Mouse (Mus musculus): ENCODE data around the gene Pou6f2. TPM values are rescaled to one million over a fixed set of nuclear protein-coding genes. Genes with fewer than 3 reads are reported as not detected.

The Pou6f2 gene
- polyA plus RNA-seq, 1 experiment from 2014 or later, result 19.8 TPM

DNA sequence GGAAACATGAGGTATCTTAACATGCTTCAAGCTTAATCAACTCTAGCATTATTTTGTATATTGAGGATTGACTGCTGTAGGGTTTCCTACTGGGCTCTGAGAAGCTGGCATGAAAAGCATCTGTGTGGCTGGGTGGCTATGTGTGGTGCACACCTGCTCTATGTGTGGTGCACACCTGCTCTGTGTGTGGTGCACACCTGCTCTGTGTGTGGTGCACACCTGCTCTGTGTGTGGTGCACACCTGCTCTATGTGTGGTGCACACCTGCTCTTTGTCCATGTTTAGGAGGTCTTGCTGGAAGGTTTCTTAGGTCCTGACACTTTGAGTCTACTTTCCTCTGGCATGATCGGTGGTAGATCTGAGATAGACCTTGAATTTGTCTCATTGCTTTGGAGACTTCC, 233.3 kb downstream of the Pou6f2 start:
- Histone ChIP-seq H3K36me3 (ENCODE audit: control insufficient read depth, insufficient read depth, low read length) (no peaks in the 10 kb centered on the region), H3K9ac (ENCODE audit: low read depth, low read length) (no peak overlapping the region), H3K4me1 (ENCODE audit: control insufficient read depth, insufficient read depth, low read length) (no peaks in the 10 kb centered on the region), H3K27me3 (ENCODE audit: control insufficient read depth, insufficient read depth, low read depth, low read length) (no peaks in the 10 kb centered on the region), H3K4me2 (ENCODE audit: low read length) (no peak overlapping the region), H3K27ac (ENCODE audit: low read length) (no peak overlapping the region), H3K9me3 (replicated peaks; ENCODE audit: control insufficient read depth, low read length, poor library complexity, severe bottlenecking) (no peaks in the 10 kb centered on the region), H3K4me3 (ENCODE audit: low read depth, low read length) (no peak overlapping the region)
- ATAC-seq, result no peak
- 100% methylated on average over 1 of the region's 1 CpGs for WGBS

DNA sequence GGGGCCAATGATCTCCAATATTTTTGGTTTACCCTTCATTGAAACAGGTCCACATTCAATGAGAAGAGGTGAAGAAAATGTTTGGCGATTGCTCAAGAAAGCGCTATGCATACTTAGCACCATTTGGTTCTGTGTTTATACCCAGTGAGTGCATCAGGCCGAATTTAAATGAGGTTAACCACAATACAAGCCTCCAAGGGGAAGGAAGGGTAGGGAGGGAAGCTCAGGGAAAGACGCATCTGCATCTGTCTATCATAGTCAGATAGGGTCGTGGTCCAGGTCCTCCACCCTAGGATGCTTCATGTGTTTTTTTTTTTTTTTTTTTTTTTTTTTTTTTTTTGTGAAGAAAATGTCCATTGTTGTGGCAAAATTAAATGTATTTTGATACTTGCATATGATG, 236.9 kb downstream of the Pou6f2 start:
- Histone ChIP-seq H3K27ac (ENCODE audit: low read length) (no peak overlapping the region), H3K4me3 (ENCODE audit: low read depth, low read length) (no peak overlapping the region), H3K4me2 (ENCODE audit: low read length) (no peak overlapping the region), H3K9ac (ENCODE audit: low read depth, low read length) (no peak overlapping the region), H3K27me3 (ENCODE audit: control insufficient read depth, insufficient read depth, low read depth, low read length) (no peaks in the 10 kb centered on the region), H3K4me1 (ENCODE audit: control insufficient read depth, insufficient read depth, low read length) (no peaks in the 10 kb centered on the region), H3K36me3 (ENCODE audit: control insufficient read depth, insufficient read depth, low read length) (no peaks in the 10 kb centered on the region), H3K9me3 (replicated peaks; ENCODE audit: control insufficient read depth, low read length, poor library complexity, severe bottlenecking) (no peaks in the 10 kb centered on the region)
- ATAC-seq, result no peak
- 69% methylated on average over 5 of the region's 5 CpGs for WGBS

DNA sequence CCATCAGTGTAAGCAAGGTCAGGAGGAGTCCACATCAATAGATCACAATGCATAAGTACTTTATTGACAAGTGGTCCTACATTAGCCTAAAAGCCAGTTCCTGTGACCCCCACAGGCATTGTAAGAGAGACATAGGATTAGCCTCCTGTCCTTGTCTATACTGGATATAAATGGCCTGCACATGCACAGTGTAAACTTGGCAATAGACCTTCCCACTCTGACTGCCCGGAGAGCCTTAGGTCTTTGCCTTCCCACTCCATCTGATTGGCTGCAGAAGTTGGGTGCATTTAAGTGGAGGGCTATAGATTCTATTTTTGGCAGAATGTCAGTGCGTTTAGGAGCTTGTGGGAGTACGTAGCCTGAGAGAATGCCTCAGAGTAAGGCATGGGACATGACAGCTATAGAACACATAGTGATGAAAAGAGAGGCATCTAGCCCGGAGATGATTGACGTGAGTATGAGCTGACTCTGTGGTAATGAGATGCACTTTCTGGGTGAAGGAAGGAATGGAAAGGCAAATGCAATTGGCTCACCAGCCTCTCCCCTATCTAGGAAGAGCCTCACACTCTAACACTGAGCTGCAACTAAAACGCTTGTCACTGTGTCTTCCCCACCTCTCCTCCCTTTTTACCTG, 243.4 kb downstream of the Pou6f2 start:
- peak; percentile 62 for ATAC-seq

DNA sequence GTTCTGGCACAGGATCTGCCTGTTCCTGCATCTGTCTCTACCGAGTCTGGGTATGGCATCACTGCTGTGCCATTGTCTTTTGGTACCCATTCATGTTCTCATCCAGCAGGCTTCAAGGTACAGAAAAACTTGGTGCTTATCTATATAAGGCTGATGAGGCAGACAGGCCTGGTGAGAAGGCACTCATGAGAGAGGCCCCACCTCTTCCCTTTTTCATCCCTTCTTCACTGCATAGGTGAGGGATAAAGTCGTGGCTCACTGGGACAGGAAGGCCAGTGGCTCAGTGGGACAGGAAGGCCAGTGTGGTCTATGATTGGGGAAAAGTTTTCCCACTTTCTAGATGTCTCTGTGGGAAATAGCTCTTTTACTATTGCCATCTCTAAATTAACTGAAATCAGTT, 263.8 kb downstream of the Pou6f2 start:
- Histone ChIP-seq H3K9ac (ENCODE audit: low read depth, low read length) (no peak overlapping the region), H3K27ac (ENCODE audit: low read length) (no peak overlapping the region), H3K4me1 (ENCODE audit: control insufficient read depth, insufficient read depth, low read length) (peaks cover 10% of the 10 kb centered on the region; the same call in 1 of the 2 replicates), H3K36me3 (ENCODE audit: control insufficient read depth, insufficient read depth, low read length) (no peaks in the 10 kb centered on the region), H3K27me3 (ENCODE audit: control insufficient read depth, insufficient read depth, low read depth, low read length) (no peaks in the 10 kb centered on the region), H3K4me3 (ENCODE audit: low read depth, low read length) (no peak overlapping the region), H3K4me2 (ENCODE audit: low read length) (no peak overlapping the region), H3K9me3 (replicated peaks; ENCODE audit: control insufficient read depth, low read length, poor library complexity, severe bottlenecking) (no peaks in the 10 kb centered on the region)
- 73% methylated on average over 2 of the region's 2 CpGs for WGBS
- no peak for ATAC-seq

More for the DNA sequence above, 243.4 kb downstream of the Pou6f2 start:
- Histone ChIP-seq H3K4me2 (ENCODE audit: low read length) (no peak overlapping the region), H3K4me3 (ENCODE audit: low read depth, low read length) (no peak overlapping the region), H3K9ac (ENCODE audit: low read depth, low read length) (no peak overlapping the region), H3K4me1 (ENCODE audit: control insufficient read depth, insufficient read depth, low read length) (no peaks in the 10 kb centered on the region), H3K9me3 (replicated peaks; ENCODE audit: control insufficient read depth, low read length, poor library complexity, severe bottlenecking) (no peaks in the 10 kb centered on the region), H3K27me3 (ENCODE audit: control insufficient read depth, insufficient read depth, low read depth, low read length) (no peaks in the 10 kb centered on the region), H3K27ac (ENCODE audit: low read length) (no peak overlapping the region), H3K36me3 (ENCODE audit: control insufficient read depth, insufficient read depth, low read length) (no peaks in the 10 kb centered on the region)
- 83% methylated on average over 6 of the region's 6 CpGs for WGBS

DNA sequence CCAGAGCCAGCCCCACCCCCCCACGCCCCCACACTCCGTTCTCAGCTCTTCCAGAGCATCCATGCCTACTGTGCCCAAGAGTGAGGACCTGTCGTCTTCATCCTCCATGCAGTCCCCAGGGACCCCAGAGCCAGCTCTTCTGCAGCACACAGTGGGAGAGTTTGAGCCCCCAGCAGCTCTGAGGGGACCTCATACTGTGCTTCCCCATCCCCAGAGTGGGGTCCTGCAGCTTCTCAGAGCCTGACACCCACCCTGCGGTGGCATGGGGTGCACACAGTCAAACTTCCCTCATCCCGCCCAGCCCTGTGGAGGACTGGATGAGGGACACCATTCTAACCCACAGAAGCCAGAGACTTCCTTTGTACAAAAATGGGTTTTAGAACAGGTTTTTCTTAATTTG, 264.3 kb downstream of the Pou6f2 start:
- Histone ChIP-seq H3K27me3 (ENCODE audit: control insufficient read depth, insufficient read depth, low read depth, low read length) (no peaks in the 10 kb centered on the region), H3K4me1 (ENCODE audit: control insufficient read depth, insufficient read depth, low read length) (peaks cover 10% of the 10 kb centered on the region; the same call in 1 of the 2 replicates), H3K9ac (ENCODE audit: low read depth, low read length) (no peak overlapping the region), H3K4me2 (ENCODE audit: low read length) (no peak overlapping the region), H3K27ac (ENCODE audit: low read length) (no peak overlapping the region), H3K36me3 (ENCODE audit: control insufficient read depth, insufficient read depth, low read length) (no peaks in the 10 kb centered on the region), H3K9me3 (replicated peaks; ENCODE audit: control insufficient read depth, low read length, poor library complexity, severe bottlenecking) (no peaks in the 10 kb centered on the region), H3K4me3 (ENCODE audit: low read depth, low read length) (no peak overlapping the region)
- WGBS, result 59% methylated on average over 5 of the region's 5 CpGs
- ATAC-seq, result 0 out of 2 replicates have a peak, but pooled peaks have one; percentile 33

DNA sequence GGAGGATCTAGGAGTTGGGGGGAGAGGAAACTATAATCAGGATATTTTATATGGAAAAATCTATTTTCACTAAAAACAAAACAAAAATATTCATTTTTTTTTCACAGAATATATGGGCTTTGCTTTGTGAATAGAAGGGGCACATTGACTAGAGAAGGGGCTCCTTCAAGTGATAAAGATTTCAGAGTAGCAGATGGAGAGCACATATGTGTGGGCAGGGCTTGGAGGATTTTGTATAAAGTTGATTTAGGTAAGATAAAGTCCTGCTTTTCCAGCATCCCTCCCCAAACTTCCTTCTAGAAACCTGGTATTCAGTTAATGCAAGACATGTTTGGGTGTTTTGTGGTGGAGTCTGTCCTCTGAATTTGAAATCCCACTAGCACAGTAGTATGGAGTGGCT, 266.2 kb downstream of the Pou6f2 start:
- Histone ChIP-seq H3K4me1 (ENCODE audit: control insufficient read depth, insufficient read depth, low read length) (peaks cover 13% of the 10 kb centered on the region), H3K27ac (ENCODE audit: low read length) (no peak overlapping the region), H3K36me3 (ENCODE audit: control insufficient read depth, insufficient read depth, low read length) (no peaks in the 10 kb centered on the region), H3K27me3 (ENCODE audit: control insufficient read depth, insufficient read depth, low read depth, low read length) (no peaks in the 10 kb centered on the region), H3K9me3 (replicated peaks; ENCODE audit: control insufficient read depth, low read length, poor library complexity, severe bottlenecking) (no peaks in the 10 kb centered on the region), H3K4me2 (ENCODE audit: low read length) (no peak overlapping the region), H3K9ac (ENCODE audit: low read depth, low read length) (no peak overlapping the region), H3K4me3 (ENCODE audit: low read depth, low read length) (no peak overlapping the region)
- ATAC-seq, result no peak

DNA sequence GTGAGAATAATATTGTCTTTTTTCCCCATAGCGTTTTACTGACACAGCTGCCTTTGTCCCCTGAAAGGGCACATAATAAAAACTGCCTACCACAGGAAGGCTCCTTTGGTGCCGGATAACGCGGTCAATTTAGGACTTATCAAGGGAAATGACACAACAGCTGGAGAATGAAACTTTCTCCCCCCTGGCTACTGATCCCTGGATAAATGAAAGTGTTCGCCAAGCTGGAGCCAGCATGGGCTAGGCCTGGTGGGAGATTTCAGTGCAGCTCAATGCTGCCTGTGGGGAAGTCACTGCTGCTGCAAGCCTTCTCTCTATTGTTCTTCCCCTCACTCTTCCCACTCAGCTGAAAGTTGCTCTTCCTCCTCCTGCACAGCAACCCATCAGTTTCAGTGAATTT, 267.8 kb downstream of the Pou6f2 start:
- Histone ChIP-seq H3K4me1 (ENCODE audit: control insufficient read depth, insufficient read depth, low read length) (peaks cover 13% of the 10 kb centered on the region), H3K27me3 (ENCODE audit: control insufficient read depth, insufficient read depth, low read depth, low read length) (no peaks in the 10 kb centered on the region), H3K4me2 (ENCODE audit: low read length) (no peak overlapping the region), H3K9ac (ENCODE audit: low read depth, low read length) (no peak overlapping the region), H3K4me3 (ENCODE audit: low read depth, low read length) (no peak overlapping the region), H3K27ac (ENCODE audit: low read length) (no peak overlapping the region), H3K36me3 (ENCODE audit: control insufficient read depth, insufficient read depth, low read length) (no peaks in the 10 kb centered on the region), H3K9me3 (replicated peaks; ENCODE audit: control insufficient read depth, low read length, poor library complexity, severe bottlenecking) (no peaks in the 10 kb centered on the region)
- WGBS, result 8% methylated on average over 5 of the region's 5 CpGs
- no peak for ATAC-seq

DNA sequence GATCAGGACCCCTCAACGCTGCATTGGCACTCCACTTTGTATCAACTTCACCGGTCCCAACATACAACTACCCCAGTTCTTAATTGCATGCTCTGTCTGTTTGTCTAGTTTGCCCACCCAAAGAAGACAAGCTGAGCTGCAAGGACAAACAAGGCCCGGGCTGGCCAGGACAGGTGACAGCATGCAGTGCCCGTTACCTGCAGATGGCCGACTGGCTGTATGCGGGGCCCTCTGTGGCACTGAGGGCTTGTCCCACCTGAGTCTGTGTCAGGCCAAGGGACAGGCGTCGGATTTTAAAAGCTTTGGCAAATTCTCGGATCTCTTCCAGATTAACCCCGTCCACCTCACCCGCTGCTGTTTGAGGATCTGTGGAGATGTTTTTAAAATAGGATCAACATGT, 268.7 kb downstream of the Pou6f2 start:
- no peaks in the 10 kb centered on the region for H3K36me3 ChIP-seq (ENCODE audit: control insufficient read depth, insufficient read depth, low read length)
- no peak overlapping the region for H3K4me3 ChIP-seq (ENCODE audit: low read depth, low read length)
- no peak for ATAC-seq
- no peak overlapping the region for H3K9ac ChIP-seq (ENCODE audit: low read depth, low read length)
- H3K4me1 ChIP-seq (ENCODE audit: control insufficient read depth, insufficient read depth, low read length), result peaks cover 13% of the 10 kb centered on the region
- H3K4me2 ChIP-seq (ENCODE audit: low read length), result no peak overlapping the region
- WGBS, result 79% methylated on average over 11 of the region's 11 CpGs
- no peaks in the 10 kb centered on the region for H3K9me3 ChIP-seq (replicated peaks; ENCODE audit: control insufficient read depth, low read length, poor library complexity, severe bottlenecking)
- H3K27me3 ChIP-seq (ENCODE audit: control insufficient read depth, insufficient read depth, low read depth, low read length), result no peaks in the 10 kb centered on the region
- no peak overlapping the region for H3K27ac ChIP-seq (ENCODE audit: low read length)

DNA sequence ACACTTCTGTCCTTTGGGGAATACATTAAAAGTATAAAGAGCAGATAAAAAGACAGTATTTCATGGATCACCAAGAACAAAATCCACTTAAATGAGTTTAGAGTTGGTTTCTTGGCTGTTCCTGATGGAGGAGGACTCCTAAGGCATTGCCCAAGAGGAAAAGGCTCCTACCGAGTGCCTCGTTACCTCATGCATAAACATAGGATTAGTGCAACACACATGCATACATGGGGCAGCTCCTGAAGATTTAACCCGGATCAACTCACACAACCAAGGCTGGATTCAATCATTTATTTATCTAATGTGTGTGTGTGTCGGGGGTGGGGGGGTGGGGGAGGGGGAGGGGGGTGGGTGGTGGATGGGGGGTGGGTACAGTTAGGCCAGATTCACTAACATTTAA, 269.4 kb downstream of the Pou6f2 start:
- Histone ChIP-seq H3K4me3 (ENCODE audit: low read depth, low read length) (no peak overlapping the region), H3K27ac (ENCODE audit: low read length) (no peak overlapping the region), H3K4me2 (ENCODE audit: low read length) (no peak overlapping the region), H3K9me3 (replicated peaks; ENCODE audit: control insufficient read depth, low read length, poor library complexity, severe bottlenecking) (no peaks in the 10 kb centered on the region), H3K4me1 (ENCODE audit: control insufficient read depth, insufficient read depth, low read length) (peaks cover 13% of the 10 kb centered on the region), H3K36me3 (ENCODE audit: control insufficient read depth, insufficient read depth, low read length) (no peaks in the 10 kb centered on the region), H3K27me3 (ENCODE audit: control insufficient read depth, insufficient read depth, low read depth, low read length) (no peaks in the 10 kb centered on the region), H3K9ac (ENCODE audit: low read depth, low read length) (no peak overlapping the region)
- 6% methylated on average over 4 of the region's 4 CpGs for WGBS
- no peak for ATAC-seq

All from midbrain, embryonic 16.5 days (tissue).